Mouse (Mus musculus) layer of hippocampus, adult 8-10 months (tissue): ENCODE data around the gene Tdgf1. TPM values are rescaled to one million over a fixed set of nuclear protein-coding genes. Genes with fewer than 3 reads are reported as not detected.

ENCODE experiments used
- DNase-seq, 2 experiments: peaks; one replicate each; pipeline ENCODE4 v3.0.0; 2022; ENCODE audit warnings: low spot score in 2 of 2
- total RNA-seq, 4 experiments: library from RNA; stranded (reverse); gene quantifications; 2 replicates each; pipeline ENCODE4 v1.2.4; 2022

The Tdgf1 gene
- 1 to 10 TPM in 1 of 4 experiments, under 1 TPM in 2, not detected in 1; 0.62 to 1.2 (median 0.74) TPM for total RNA-seq

- DNase-seq, result no peak
Observed at GRCm38 (mm10) chr9:110945926-110946325, at the start of gene Tdgf1. Tdgf1 (minus strand) TSS chr9:110946158.

GRCm38 (mm10) chr9:110994716-110995172, 48.8 kb upstream of the Tdgf1 start:
- DNase-seq, result peak; percentile 63 to 69

- DNase-seq, result no peak
Observed at GRCm38 (mm10) chr9:110993281-110993709, 47.3 kb upstream of the Tdgf1 start.

GRCm38 (mm10) chr9:110990204-110990603, 44.2 kb upstream of the Tdgf1 start, which contains the start of gene Rtp3:
Rtp3 (minus strand) TSS chr9:110990583.
- DNase-seq, result no peak

GRCm38 (mm10) chr9:110989543-110989942, 43.6 kb upstream of the Tdgf1 start:
- DNase-seq, result no peak

- DNase-seq, result no peak
Observed at GRCm38 (mm10) chr9:110989141-110989540, 43.2 kb upstream of the Tdgf1 start.

- no peak for DNase-seq
Observed at GRCm38 (mm10) chr9:110988078-110988477, 42.1 kb upstream of the Tdgf1 start.

GRCm38 (mm10) chr9:110987331-110987730, 41.4 kb upstream of the Tdgf1 start:
- DNase-seq, result no peak

- no peak for DNase-seq
Observed at GRCm38 (mm10) chr9:110985951-110986350, 40.0 kb upstream of the Tdgf1 start.

GRCm38 (mm10) chr9:110985541-110985940, 39.6 kb upstream of the Tdgf1 start:
- no peak for DNase-seq

- no peak for DNase-seq
Observed at GRCm38 (mm10) chr9:110984096-110984495, 38.1 kb upstream of the Tdgf1 start.

- DNase-seq, result no peak
Observed at GRCm38 (mm10) chr9:110982351-110982750, 36.4 kb upstream of the Tdgf1 start.

GRCm38 (mm10) chr9:110979411-110979810, 33.5 kb upstream of the Tdgf1 start:
- DNase-seq, result no peak

- no peak for DNase-seq
Observed at GRCm38 (mm10) chr9:110965910-110966231, 19.9 kb upstream of the Tdgf1 start.

- DNase-seq, result no peak
Observed at GRCm38 (mm10) chr9:110965062-110965909, 19.3 kb upstream of the Tdgf1 start.

- DNase-seq, result no peak
Observed at GRCm38 (mm10) chr9:110963566-110964115, 17.7 kb upstream of the Tdgf1 start.

- DNase-seq, result no peak
Observed at GRCm38 (mm10) chr9:110961386-110961785, 15.4 kb upstream of the Tdgf1 start.

- no peak for DNase-seq
Observed at GRCm38 (mm10) chr9:110960230-110961149, 14.5 kb upstream of the Tdgf1 start.

- DNase-seq, result no peak
Observed at GRCm38 (mm10) chr9:110959669-110960068, 13.7 kb upstream of the Tdgf1 start.

GRCm38 (mm10) chr9:110955962-110956361, 10.0 kb upstream of the Tdgf1 start:
- DNase-seq, result no peak

- DNase-seq, result no peak
Observed at GRCm38 (mm10) chr9:110954681-110955445, 8.9 kb upstream of the Tdgf1 start.
